Mouse (Mus musculus): ENCODE results near the gene Gm28374. TPM values are rescaled to one million over a fixed set of nuclear protein-coding genes. Genes with fewer than 3 reads are reported as not detected.

Gene Gm28374
- polyA plus RNA-seq, 1 experiment from 2014 or later, result 0.72 TPM

- peak; percentile 85 for DNase-seq
- peaks cover 17% of the 10 kb centered on the region for H3K4me1 ChIP-seq (ENCODE audit: insufficient read depth)
- H3K9ac ChIP-seq (replicated peaks), result peak within 1 kb of the TSS; percentile 68
- peak within 1 kb of the TSS; percentile 85 for H3K4me2 ChIP-seq (ENCODE audit: low read depth, low read length)
- no peaks in the 10 kb centered on the region for H3K27me3 ChIP-seq (ENCODE audit: insufficient read depth, low read length)
- under 1% methylated on average over 33 of the region's 33 CpGs for WGBS (ENCODE audit: insufficient replicate concordance)
- ATAC-seq, result peak; percentile 91
- H3K4me3 ChIP-seq (ENCODE audit: low read depth, low read length), result peak within 1 kb of the TSS; percentile 70
- no peak for TF ChIP-seq CTCF (IDR thresholded peaks at IDR 0.05; ENCODE audit: low read depth)
- TF ChIP-seq EP300 (IDR thresholded peaks at IDR 0.05; ENCODE audit: low read depth), result 0 out of 2 replicates have a peak, but pooled peaks have one; percentile 42
- peaks cover 18% of the 10 kb centered on the region for H3K36me3 ChIP-seq (replicated peaks; ENCODE audit: insufficient read depth, low read length)
- H3K9me3 ChIP-seq (ENCODE audit: low read length), result no peaks in the 10 kb centered on the region
- peak within 1 kb of the TSS; percentile 79 for H3K27ac ChIP-seq (ENCODE audit: low read depth)
Measured at GRCm38 (mm10) chr19:6076564-6077393, 5.3 kb downstream of the Gm28374 start, which contains the start of gene Vps51. Gene Vps51, minus strand, starts transcription at chr19:6077231.

DNA sequence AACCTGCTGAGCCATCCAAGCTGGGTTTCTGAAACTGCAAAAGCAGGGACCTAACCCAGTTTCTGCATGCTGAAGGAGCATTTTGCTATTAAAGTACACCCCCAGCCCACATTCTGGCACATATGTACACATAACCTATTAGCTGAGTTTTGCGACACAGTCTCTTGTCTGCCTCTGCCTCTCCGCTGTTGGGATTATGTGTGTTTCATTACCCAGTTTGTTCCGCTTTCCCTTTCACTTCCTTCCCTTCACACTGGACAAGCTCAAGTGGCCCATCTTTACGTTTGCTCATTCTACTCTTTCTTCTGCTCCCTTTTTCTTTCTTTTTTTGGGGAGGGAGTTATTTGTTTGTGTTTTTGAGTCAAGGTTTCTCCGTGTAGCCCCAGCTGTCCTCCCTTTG, 8.2 kb downstream of the Gm28374 start:
- no peak overlapping the region for H3K9ac ChIP-seq (replicated peaks)
- H3K4me2 ChIP-seq (ENCODE audit: low read depth, low read length), result no peak overlapping the region
- WGBS (ENCODE audit: insufficient replicate concordance), result 72% methylated on average over 5 of the region's 5 CpGs

DNA sequence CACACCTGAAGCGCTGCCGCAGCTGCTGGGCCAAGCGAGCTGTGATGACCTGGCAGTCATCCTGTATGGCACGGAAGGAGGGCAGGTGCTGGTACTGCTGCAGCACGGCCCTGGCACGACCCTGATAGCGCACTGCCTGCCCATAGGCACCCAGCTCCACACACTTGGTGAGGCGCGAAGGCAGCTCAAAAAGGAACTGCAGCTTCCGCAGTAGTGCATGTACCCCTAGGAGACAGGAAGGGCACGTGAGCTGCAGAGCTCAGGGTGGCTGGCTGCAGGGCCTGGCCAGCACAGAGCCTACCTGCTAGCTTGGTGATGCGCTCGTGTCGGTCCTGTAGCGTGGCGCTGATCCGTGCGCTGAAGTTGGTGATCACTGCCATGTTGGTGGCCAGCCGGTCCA, 10.8 kb downstream of the Gm28374 start:
- Histone ChIP-seq H3K9me3 (ENCODE audit: low read length) (no peaks in the 10 kb centered on the region), H3K27me3 (ENCODE audit: insufficient read depth, low read length) (no peaks in the 10 kb centered on the region), H3K4me2 (ENCODE audit: low read depth, low read length) (no peak overlapping the region), H3K9ac (replicated peaks) (no peak overlapping the region), H3K27ac (ENCODE audit: low read depth) (no peak overlapping the region), H3K4me1 (ENCODE audit: insufficient read depth) (peaks cover 25% of the 10 kb centered on the region), H3K4me3 (ENCODE audit: low read depth, low read length) (no peak overlapping the region), H3K36me3 (replicated peaks; ENCODE audit: insufficient read depth, low read length) (peaks cover 18% of the 10 kb centered on the region)
- ATAC-seq, result no peak
- WGBS (ENCODE audit: insufficient replicate concordance), result 92% methylated on average over 19 of the region's 19 CpGs
- DNase-seq, result no peak
- TF ChIP-seq EP300 (IDR thresholded peaks at IDR 0.05; ENCODE audit: low read depth), result no peak
- TF ChIP-seq CTCF (IDR thresholded peaks at IDR 0.05; ENCODE audit: low read depth), result no peak

More for the DNA sequence above, 8.2 kb downstream of the Gm28374 start:
- Histone ChIP-seq H3K27me3 (ENCODE audit: insufficient read depth, low read length) (no peaks in the 10 kb centered on the region), H3K9me3 (ENCODE audit: low read length) (no peaks in the 10 kb centered on the region), H3K4me3 (ENCODE audit: low read depth, low read length) (no peak overlapping the region), H3K4me1 (ENCODE audit: insufficient read depth) (peaks cover 17% of the 10 kb centered on the region), H3K27ac (ENCODE audit: low read depth) (peak overlapping the region; percentile 39; the same call in 1 of the 2 replicates), H3K36me3 (replicated peaks; ENCODE audit: insufficient read depth, low read length) (peaks cover 17% of the 10 kb centered on the region)
- ATAC-seq, result no peak
- no peak for DNase-seq
- TF ChIP-seq CTCF (IDR thresholded peaks at IDR 0.05; ENCODE audit: low read depth) (no peak), EP300 (IDR thresholded peaks at IDR 0.05; ENCODE audit: low read depth) (no peak)

GRCm38 (mm10) chr19:6070571-6071250, 11.3 kb downstream of the Gm28374 start:
- Histone ChIP-seq H3K27me3 (ENCODE audit: insufficient read depth, low read length) (no peaks in the 10 kb centered on the region), H3K4me3 (ENCODE audit: low read depth, low read length) (no peak overlapping the region), H3K4me2 (ENCODE audit: low read depth, low read length) (no peak overlapping the region), H3K9me3 (ENCODE audit: low read length) (no peaks in the 10 kb centered on the region), H3K4me1 (ENCODE audit: insufficient read depth) (peaks cover 25% of the 10 kb centered on the region), H3K27ac (ENCODE audit: low read depth) (no peak overlapping the region), H3K9ac (replicated peaks) (no peak overlapping the region), H3K36me3 (replicated peaks; ENCODE audit: insufficient read depth, low read length) (peaks cover 18% of the 10 kb centered on the region)
- WGBS (ENCODE audit: insufficient replicate concordance), result 88% methylated on average over 31 of the region's 31 CpGs
- DNase-seq, result no peak
- ATAC-seq, result no peak
- TF ChIP-seq CTCF (IDR thresholded peaks at IDR 0.05; ENCODE audit: low read depth) (no peak), EP300 (IDR thresholded peaks at IDR 0.05; ENCODE audit: low read depth) (no peak)

GRCm38 (mm10) chr19:6069851-6070250, 12.2 kb downstream of the Gm28374 start:
- TF ChIP-seq EP300 (IDR thresholded peaks at IDR 0.05; ENCODE audit: low read depth) (no peak), CTCF (IDR thresholded peaks at IDR 0.05; ENCODE audit: low read depth) (no peak)
- WGBS (ENCODE audit: insufficient replicate concordance), result 90% methylated on average over 10 of the region's 10 CpGs
- peaks cover 18% of the 10 kb centered on the region for H3K36me3 ChIP-seq (replicated peaks; ENCODE audit: insufficient read depth, low read length)
- H3K4me1 ChIP-seq (ENCODE audit: insufficient read depth), result peaks cover 23% of the 10 kb centered on the region
- H3K9me3 ChIP-seq (ENCODE audit: low read length), result no peaks in the 10 kb centered on the region
- ATAC-seq, result no peak
- no peak overlapping the region for H3K27ac ChIP-seq (ENCODE audit: low read depth)
- no peak for DNase-seq
- no peak overlapping the region for H3K4me2 ChIP-seq (ENCODE audit: low read depth, low read length)
- no peak overlapping the region for H3K9ac ChIP-seq (replicated peaks)
- H3K27me3 ChIP-seq (ENCODE audit: insufficient read depth, low read length), result no peaks in the 10 kb centered on the region
- H3K4me3 ChIP-seq (ENCODE audit: low read depth, low read length), result no peak overlapping the region

GRCm38 (mm10) chr19:6068951-6069350, 13.1 kb downstream of the Gm28374 start:
- H3K9me3 ChIP-seq (ENCODE audit: low read length), result no peaks in the 10 kb centered on the region
- H3K27ac ChIP-seq (ENCODE audit: low read depth), result no peak overlapping the region
- H3K9ac ChIP-seq (replicated peaks), result no peak overlapping the region
- H3K4me3 ChIP-seq (ENCODE audit: low read depth, low read length), result no peak overlapping the region
- ATAC-seq, result no peak
- 82% methylated on average over 4 of the region's 4 CpGs for WGBS (ENCODE audit: insufficient replicate concordance)
- H3K27me3 ChIP-seq (ENCODE audit: insufficient read depth, low read length), result no peaks in the 10 kb centered on the region
- TF ChIP-seq CTCF (IDR thresholded peaks at IDR 0.05; ENCODE audit: low read depth) (no peak), EP300 (IDR thresholded peaks at IDR 0.05; ENCODE audit: low read depth) (no peak)
- H3K36me3 ChIP-seq (replicated peaks; ENCODE audit: insufficient read depth, low read length), result peaks cover 18% of the 10 kb centered on the region
- peaks cover 23% of the 10 kb centered on the region for H3K4me1 ChIP-seq (ENCODE audit: insufficient read depth)
- DNase-seq, result no peak
- H3K4me2 ChIP-seq (ENCODE audit: low read depth, low read length), result no peak overlapping the region
